Mouse (Mus musculus) cortical plate, adult 2 months (tissue): ENCODE measurements around the gene Tstd1.

ENCODE experiments used
- CTCF ChIP-seq: fragments of 200-500 bp; IDR thresholded peaks from 2 replicates; pipeline ENCODE4 v1.5.1; 2011; ENCODE audit warnings: mild to moderate bottlenecking, control low read depth, low read length; ENCODE audit not compliant: insufficient read depth; ENCODE audit errors: extremely low read depth
- POLR2A ChIP-seq: fragments of 200-500 bp; IDR thresholded peaks from 2 replicates; pipeline ENCODE4 v1.6.1; 2011; ENCODE audit warnings: mild to moderate bottlenecking, low read length, control low read depth; ENCODE audit not compliant: insufficient read depth; ENCODE audit errors: extremely low read depth

GRCm38 (mm10) chr1:171410231-171410630 lies 8.4 kb upstream of the Tstd1 start:
- TF ChIP-seq CTCF (no peak), POLR2A (no peak)
